Mouse (Mus musculus) midbrain, embryonic 16.5 days (tissue): ENCODE measurements around the gene Lcn11. TPM values are rescaled to one million over a fixed set of nuclear protein-coding genes. Genes with fewer than 3 reads are reported as not detected.

Experiments used
- ATAC-seq: fragments of 200-750 bp; cut with Nextera tagmentation; 2 replicates; pipeline ENCODE4 v1.8.0; 2017; ENCODE audit warnings: moderate TSS enrichment
- H3K27ac ChIP-seq: fragments of 300-500 bp; sonication (generic); 2 replicates; pipeline ENCODE4 v1.5.1; 2014; ENCODE audit warnings: mild to moderate bottlenecking, low read length, mixed read lengths
- H3K27me3 ChIP-seq: fragments of 300-500 bp; sonication (generic); 2 replicates; pipeline ENCODE4 v1.6.1; 2014; ENCODE audit warnings: low read depth, low read length, mixed read lengths; ENCODE audit not compliant: control insufficient read depth, insufficient read depth
- H3K36me3 ChIP-seq: fragments of 300-500 bp; sonication (generic); 2 replicates; pipeline ENCODE4 v1.6.1; 2014; ENCODE audit warnings: mild to moderate bottlenecking, low read length, moderate library complexity, mixed read lengths; ENCODE audit not compliant: control insufficient read depth, insufficient read depth
- H3K4me1 ChIP-seq: fragments of 300-500 bp; sonication (generic); 2 replicates; pipeline ENCODE4 v1.6.1; 2014; ENCODE audit warnings: mild to moderate bottlenecking, low read length, mixed read lengths; ENCODE audit not compliant: control insufficient read depth, insufficient read depth
- H3K4me2 ChIP-seq: fragments of 300-500 bp; sonication (generic); 2 replicates; pipeline ENCODE4 v1.6.1; 2014; ENCODE audit warnings: mild to moderate bottlenecking, low read length, mixed read lengths
- H3K4me3 ChIP-seq: fragments of 300-500 bp; sonication (generic); 2 replicates; pipeline ENCODE4 v1.5.1; 2014; ENCODE audit warnings: low read depth, mild to moderate bottlenecking, low read length, moderate library complexity, mixed read lengths
- H3K9ac ChIP-seq: fragments of 300-500 bp; sonication (generic); 2 replicates; pipeline ENCODE4 v1.6.1; 2014; ENCODE audit warnings: low read depth, low read length, mixed read lengths
- H3K9me3 ChIP-seq: fragments of 300-500 bp; sonication (generic); replicated peaks from 2 replicates; pipeline ENCODE4 v1.6.1; 2014; ENCODE audit warnings: mild to moderate bottlenecking, low read length, mixed read lengths; ENCODE audit not compliant: control insufficient read depth, poor library complexity, severe bottlenecking
- WGBS: fragments of 180-500 bp; shearing (Covaris S2); extraction: QIAGEN DNeasy Blood & Tissue Kit; methylation state at CpG from one replicate; pipeline ENCODE4 v1.1.7; 2014; 5-methylcytosine and 5-hydroxymethylcytosine counted together
- polyA plus RNA-seq: library from polyadenylated mRNA; unstranded; fragments of >200 nt; fragmentation: Nextera tagmentation; extraction: Ambion mirVana; gene quantifications from 2 replicates; pipeline ENCODE4 v1.2.1, GENCODE M21; 2015

Lcn11 gene
- polyA plus RNA-seq, 1 experiment from 2014 or later = not detected

DNA sequence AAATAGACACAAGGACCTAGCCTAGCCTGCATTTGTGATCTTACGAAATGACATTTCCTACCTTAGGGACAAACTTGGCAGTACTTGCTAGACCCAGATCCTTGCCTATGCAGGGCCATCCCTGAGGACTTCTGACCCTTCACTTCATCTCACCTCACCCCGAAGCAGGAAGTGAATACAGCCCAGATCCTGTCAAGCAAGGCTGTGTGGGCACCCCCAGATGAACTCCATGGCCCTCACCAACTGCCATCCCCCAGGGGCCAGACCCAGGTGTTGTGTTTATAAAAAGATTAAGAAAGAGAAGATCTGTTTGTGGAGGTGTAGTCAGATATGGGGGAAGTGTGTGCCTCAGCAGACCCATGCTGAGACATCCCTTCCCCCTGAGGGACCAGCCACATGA is 2.2 kb upstream of the Lcn11 start:
- Histone ChIP-seq H3K4me3 (no peak overlapping the region), H3K36me3 (no peaks in the 10 kb centered on the region), H3K4me1 (no peaks in the 10 kb centered on the region), H3K27me3 (no peaks in the 10 kb centered on the region), H3K4me2 (no peak overlapping the region), H3K9me3 (no peaks in the 10 kb centered on the region), H3K27ac (no peak overlapping the region), H3K9ac (no peak overlapping the region)
- WGBS = 93% methylated on average over 2 of the region's 2 CpGs
- no peak for ATAC-seq

DNA sequence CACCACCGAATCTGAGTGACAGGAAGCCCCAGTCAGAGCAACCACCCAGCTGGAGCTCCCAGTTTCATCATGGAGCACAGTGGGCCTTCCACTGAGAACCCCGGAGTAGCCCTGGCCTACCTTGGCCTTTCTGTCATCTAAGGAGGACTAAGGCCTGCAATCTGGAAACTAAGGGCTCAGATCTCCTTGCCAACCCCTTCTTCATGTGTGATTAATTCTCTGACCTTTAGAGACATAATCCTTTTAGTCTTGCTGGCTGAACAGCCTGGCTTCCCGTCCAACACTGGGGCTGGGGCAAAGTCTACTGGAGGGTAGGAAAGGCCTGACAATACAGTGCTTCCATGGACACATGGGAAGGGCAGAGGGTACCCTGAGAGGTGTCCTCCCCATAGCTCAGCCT is 826 bp upstream of the Lcn11 start:
- Histone ChIP-seq H3K4me2 (no peak overlapping the region), H3K4me3 (no peak overlapping the region), H3K27ac (no peak overlapping the region), H3K4me1 (no peaks in the 10 kb centered on the region), H3K36me3 (no peaks in the 10 kb centered on the region), H3K9ac (no peak overlapping the region), H3K9me3 (no peaks in the 10 kb centered on the region), H3K27me3 (no peaks in the 10 kb centered on the region)
- 48% methylated on average over 3 of the region's 3 CpGs for WGBS
- no peak for ATAC-seq

DNA sequence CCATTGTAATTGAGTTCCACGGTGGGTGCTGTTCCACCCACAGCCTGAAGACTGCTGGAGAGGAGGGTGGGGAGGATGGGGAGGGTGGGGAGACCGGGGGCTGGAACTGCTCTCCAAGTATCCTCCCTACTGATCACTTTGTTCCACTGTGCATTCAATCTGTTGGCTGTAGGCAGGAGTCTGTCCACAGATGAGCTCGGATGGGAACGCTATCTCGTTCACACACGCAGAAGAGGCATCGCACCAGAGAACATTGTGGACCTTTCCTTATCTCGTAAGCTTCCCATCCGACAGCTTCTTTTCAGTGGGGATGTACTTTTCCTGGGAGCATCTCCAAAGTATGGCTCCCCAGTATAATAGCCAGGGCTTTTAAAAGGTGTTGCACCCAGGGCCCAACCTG is 2.3 kb downstream of the Lcn11 start:
- Histone ChIP-seq H3K9ac (no peak overlapping the region), H3K27me3 (no peaks in the 10 kb centered on the region), H3K4me2 (no peak overlapping the region), H3K4me1 (no peaks in the 10 kb centered on the region), H3K4me3 (no peak overlapping the region), H3K9me3 (no peaks in the 10 kb centered on the region), H3K27ac (no peak overlapping the region), H3K36me3 (no peaks in the 10 kb centered on the region)
- 86% methylated on average over 9 of the region's 9 CpGs for WGBS
- no peak for ATAC-seq

- ATAC-seq = no peak
- H3K4me3 ChIP-seq = no peak overlapping the region
- no peaks in the 10 kb centered on the region for H3K9me3 ChIP-seq
- no peak overlapping the region for H3K4me2 ChIP-seq
- no peaks in the 10 kb centered on the region for H3K36me3 ChIP-seq
- H3K4me1 ChIP-seq = no peaks in the 10 kb centered on the region
- 69% methylated on average over 4 of the region's 4 CpGs for WGBS
- H3K27ac ChIP-seq = no peak overlapping the region
- H3K27me3 ChIP-seq = no peaks in the 10 kb centered on the region
- H3K9ac ChIP-seq = no peak overlapping the region
Measured at GRCm38 (mm10) chr2:25780921-25781320, 4.1 kb downstream of the Lcn11 start.

GRCm38 (mm10) chr2:25781957-25782356 is 5.1 kb downstream of the Lcn11 start, which contains the start of gene Gm13539:
Gm13539 (plus strand) TSS chr2:25782257.
- no peak within 1 kb of the TSS for H3K27ac ChIP-seq
- H3K36me3 ChIP-seq = no peaks in the 10 kb centered on the region
- no peak within 1 kb of the TSS for H3K4me2 ChIP-seq
- no peak for ATAC-seq
- no peak within 1 kb of the TSS for H3K4me3 ChIP-seq
- no peak within 1 kb of the TSS for H3K9ac ChIP-seq
- no peaks in the 10 kb centered on the region for H3K27me3 ChIP-seq
- 78% methylated on average over 3 of the region's 3 CpGs for WGBS
- no peaks in the 10 kb centered on the region for H3K4me1 ChIP-seq
- H3K9me3 ChIP-seq = no peaks in the 10 kb centered on the region

DNA sequence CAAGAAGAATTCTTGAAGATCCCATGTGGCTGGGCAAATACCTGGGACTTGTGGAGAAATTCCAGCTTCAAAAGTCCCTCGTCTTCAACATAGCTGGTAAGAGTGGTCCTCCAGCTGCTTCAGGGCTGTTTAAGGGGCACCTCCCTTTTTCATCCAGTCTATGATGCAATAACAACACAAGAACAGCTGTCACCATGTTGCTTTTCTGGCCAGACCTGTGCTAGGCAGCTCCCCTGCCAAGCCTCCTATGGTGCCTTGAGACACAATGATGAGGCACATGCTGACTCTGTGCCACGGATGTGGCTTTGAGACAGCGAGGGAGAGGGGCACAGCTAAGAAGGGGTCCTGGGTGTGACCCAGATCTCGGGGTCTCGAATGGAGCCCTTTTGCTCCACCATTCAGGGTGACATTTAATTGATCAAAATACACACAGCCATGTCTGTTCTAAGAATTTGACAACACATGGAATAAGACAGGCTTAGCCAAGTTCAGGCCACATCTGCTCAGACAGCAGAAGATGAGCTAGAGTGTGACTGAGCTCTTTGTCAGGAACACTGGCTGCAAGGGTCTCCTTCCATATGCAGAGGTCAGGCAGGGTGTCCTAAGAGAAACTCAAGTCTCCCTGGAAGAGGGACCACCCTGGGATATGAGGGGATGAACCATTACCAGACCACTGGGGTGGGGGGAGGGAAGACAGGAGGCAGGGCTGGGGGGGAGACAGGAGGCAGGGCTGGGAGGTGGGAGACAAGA is 8.9 kb downstream of the Lcn11 start:
- Histone ChIP-seq H3K9me3 (no peaks in the 10 kb centered on the region), H3K4me2 (no peak overlapping the region), H3K9ac (no peak overlapping the region), H3K27ac (no peak overlapping the region), H3K4me3 (no peak overlapping the region), H3K36me3 (no peaks in the 10 kb centered on the region), H3K4me1 (no peaks in the 10 kb centered on the region), H3K27me3 (no peaks in the 10 kb centered on the region)
- ATAC-seq = no peak
- 67% methylated on average over 5 of the region's 5 CpGs for WGBS

DNA sequence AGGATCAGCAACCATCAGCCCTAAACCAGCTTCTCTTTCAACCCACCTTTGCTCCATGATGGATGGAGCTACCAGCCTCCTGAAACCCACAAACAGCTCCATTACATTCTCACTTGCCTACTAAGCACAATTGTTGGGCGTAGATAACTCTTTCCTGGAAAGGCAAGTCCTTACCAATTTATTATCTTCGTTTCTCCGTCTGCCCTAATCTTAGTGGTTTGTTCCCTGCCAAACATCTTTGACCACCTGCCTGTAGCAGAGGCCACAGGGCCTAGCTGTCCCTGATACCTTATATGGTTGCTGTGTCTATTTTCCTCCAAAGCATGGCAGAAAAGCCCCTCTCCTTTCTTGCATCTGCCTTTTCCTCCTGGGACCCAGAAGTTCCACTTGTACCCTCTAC is 12.3 kb downstream of the Lcn11 start:
- Histone ChIP-seq H3K36me3 (no peaks in the 10 kb centered on the region), H3K27ac (no peak overlapping the region), H3K9me3 (no peaks in the 10 kb centered on the region), H3K9ac (no peak overlapping the region), H3K4me3 (no peak overlapping the region), H3K4me2 (no peak overlapping the region), H3K27me3 (no peaks in the 10 kb centered on the region), H3K4me1 (no peaks in the 10 kb centered on the region)
- WGBS = 93% methylated on average over 3 of the region's 3 CpGs
- ATAC-seq = no peak

- no peak for ATAC-seq
- Histone ChIP-seq H3K4me3 (no peak overlapping the region), H3K36me3 (no peaks in the 10 kb centered on the region), H3K4me2 (no peak overlapping the region), H3K4me1 (no peaks in the 10 kb centered on the region; the same call in none of the 2 replicates), H3K9ac (no peak overlapping the region), H3K27ac (no peak overlapping the region), H3K9me3 (no peaks in the 10 kb centered on the region), H3K27me3 (no peaks in the 10 kb centered on the region)
- 51% methylated on average over 2 of the region's 2 CpGs for WGBS
Measured at GRCm38 (mm10) chr2:25797635-25798034, 20.8 kb downstream of the Lcn11 start.

DNA sequence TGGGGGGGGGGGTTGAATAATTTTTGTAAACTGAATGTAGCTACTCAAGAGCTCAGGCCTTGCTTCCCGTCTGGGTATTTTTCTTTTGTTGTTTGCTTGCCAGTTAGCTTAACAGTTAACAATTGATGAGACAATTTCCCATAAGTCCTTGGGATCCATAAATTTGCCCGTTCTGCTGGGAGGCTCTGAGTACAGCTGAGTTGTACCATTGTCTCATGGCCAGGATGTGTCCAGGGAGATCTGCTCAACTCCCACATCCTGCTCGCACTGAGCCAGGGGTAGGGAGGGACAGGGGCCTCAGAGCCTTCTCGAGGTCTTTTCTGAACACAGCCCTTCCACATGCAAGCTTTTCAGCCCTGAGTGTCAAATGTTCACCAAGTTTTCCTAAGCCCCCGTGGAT is 21.2 kb downstream of the Lcn11 start:
- H3K9ac ChIP-seq = no peak overlapping the region
- ATAC-seq = no peak
- H3K36me3 ChIP-seq = no peaks in the 10 kb centered on the region
- no peaks in the 10 kb centered on the region for H3K9me3 ChIP-seq
- no peaks in the 10 kb centered on the region; the same call in none of the 2 replicates for H3K4me1 ChIP-seq
- WGBS = 33% methylated on average over 5 of the region's 5 CpGs
- H3K27me3 ChIP-seq = no peaks in the 10 kb centered on the region
- H3K27ac ChIP-seq = no peak overlapping the region
- no peak overlapping the region for H3K4me2 ChIP-seq
- H3K4me3 ChIP-seq = no peak overlapping the region
